Mouse (Mus musculus): ENCODE data around the gene Slc9a9.

The Slc9a9 gene

DNA sequence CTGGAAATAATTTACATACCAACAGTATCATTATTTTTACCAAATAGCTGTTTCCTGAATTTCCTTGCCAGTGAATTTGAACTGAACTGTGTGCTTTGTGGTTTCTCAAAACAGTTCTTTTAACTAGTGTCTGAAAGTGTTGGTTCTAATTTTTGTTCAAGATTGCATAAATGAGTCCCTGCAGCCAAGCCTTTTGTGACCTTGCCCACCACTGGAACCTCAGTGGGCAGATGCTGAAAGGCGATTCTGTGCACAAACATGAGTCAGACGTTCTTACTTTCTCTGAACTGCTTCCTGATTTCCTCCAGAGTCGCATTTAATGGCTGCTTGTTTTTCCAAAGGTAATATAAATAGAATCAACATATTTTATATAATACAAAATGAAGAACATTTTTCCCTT lies 281.0 kb downstream of the Slc9a9 start:
- DNase-seq (ENCODE audit: low spot score) = no peak

DNA sequence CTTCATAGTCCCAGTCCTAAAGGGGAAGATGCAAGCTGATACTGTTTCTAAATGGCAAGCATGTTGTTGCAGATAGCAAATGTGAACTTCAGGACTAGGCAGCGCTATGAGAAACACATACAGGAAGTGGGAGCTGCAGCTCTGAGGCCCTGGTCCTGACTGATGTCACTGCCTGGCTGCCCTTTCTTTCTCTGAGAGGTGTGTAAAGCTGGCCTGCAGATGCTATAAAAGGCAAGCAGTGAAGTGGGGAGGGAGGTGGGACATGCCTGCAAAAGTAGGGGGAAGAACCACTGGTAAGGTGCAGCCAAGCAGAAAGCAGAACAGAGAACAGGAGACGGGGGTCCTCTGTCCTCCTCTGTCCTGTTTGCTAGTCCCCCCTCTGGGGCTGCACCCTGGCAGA lies 285.9 kb downstream of the Slc9a9 start:
- no peak for DNase-seq (ENCODE audit: low spot score)

DNA sequence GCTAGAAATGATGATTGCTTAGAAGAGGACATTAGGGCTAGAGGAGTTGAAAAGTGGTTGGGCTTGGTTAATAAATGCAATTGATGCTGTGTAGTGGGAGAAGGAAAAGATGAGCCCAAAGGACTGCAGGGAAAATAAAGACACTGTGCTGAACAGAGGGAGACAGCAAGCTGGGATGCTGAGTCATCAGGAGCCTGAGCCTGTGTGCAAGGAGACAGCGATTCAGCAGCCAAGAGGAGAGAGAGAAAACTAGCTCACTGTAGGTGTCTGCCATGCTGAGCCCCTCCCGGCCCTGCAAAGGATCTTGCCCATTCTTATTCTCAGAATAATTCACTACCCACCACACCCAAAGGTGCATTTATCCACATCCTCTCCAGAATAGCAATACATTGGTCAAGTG lies 288.7 kb downstream of the Slc9a9 start:
- no peak for DNase-seq (ENCODE audit: low spot score)

DNA sequence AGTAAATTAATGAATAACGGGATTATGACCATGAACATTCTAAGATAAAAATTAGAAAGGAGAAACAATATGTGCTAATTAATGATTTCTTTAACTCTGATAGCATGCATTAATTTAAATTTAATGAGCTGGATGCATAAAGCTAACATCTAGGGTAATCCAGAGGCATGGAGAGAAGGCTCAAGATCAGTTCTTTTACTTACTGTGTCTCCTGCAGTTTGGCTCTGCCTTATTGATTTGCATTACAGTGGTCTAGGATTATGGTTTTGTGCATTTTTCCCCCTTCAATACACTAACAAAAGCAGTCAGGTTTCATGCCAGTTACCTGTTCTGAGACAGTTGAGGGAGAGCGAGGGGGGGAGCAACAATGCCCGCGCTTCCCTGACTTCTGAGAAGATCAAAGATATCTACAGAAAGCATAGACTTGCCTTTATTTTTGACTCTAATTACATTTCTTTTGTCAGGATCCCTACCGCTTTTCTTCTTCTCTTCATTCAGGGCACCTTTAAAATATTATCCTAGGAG lies 298.9 kb downstream of the Slc9a9 start:
- DNase-seq (ENCODE audit: low spot score) = no peak

DNA sequence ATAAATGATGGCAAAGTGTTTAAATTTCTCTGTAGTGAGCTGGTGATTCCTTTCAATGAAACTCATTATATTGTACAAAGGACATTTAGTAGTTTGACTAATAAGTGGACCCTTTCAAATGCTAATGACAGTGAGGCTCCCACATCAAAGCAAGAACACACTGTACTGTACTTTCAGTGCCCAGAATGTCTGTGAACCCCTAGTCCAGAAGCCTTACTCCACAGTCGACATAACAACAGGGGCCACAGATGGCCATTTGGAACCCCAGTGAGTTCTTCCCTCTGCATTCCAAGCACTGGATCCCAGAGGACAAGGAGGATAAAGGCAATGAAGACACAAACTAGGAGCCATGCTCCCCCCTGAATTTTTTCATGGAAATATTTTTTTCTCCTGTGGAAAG lies 299.4 kb downstream of the Slc9a9 start:
- DNase-seq (ENCODE audit: low spot score) = no peak

DNA sequence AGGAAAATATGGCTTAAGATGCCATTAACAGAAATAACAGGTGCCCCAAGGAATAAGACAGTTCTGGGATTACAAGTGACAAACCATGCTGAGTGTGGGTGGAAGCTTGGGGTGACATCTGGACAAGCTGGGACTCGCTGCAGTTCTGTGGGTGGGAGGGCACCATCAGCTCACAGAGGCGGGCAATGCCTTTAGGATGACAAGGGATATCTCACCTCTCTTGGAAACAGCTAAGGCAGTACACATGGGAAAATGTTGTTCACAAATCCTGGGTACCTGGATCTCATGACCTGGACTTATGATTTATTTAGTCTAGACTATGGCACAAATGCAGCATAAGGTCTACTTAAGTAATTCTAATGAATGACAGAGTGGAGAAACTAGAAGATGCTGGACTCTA lies 302.3 kb downstream of the Slc9a9 start:
- no peak for DNase-seq (ENCODE audit: low spot score)

DNA sequence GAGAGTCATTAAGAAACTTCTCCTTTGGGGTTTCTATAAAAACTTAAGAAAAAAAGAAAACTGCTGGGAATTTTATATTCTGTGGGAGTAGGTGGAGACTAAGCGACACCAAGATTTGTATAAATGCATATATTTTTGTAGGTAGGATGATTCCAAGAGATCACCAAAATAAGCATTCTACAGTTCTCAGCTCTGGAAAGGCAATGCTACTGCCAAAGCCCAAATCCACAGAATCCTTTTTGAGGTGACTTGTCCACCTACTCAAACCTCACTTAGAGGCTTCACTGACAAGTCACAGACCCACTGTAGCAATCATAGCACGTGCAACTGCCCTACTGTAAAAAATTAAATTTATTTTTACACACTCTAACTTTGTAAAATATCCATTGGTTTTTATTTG lies 303.0 kb downstream of the Slc9a9 start:
- no peak for DNase-seq (ENCODE audit: low spot score)

DNA sequence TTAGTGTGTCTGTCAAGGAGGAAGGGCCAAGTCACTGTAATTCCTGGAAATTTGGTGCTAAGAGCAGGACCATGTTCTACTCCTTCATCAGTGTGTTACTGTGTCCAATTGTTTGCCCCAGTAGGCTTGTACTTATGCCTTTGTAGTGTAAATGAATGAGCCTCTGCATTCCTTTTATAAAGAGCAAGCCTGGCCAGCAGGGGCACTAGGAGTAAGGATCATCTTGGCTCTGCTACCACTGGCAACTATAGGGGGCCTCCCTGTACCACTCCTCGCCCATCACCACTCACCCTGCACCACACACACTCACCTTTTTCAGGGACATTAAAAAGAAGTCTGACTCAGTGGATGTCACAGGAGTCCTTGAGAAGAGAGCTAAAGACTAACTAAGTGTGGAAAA lies 306.5 kb downstream of the Slc9a9 start:
- no peak for DNase-seq (ENCODE audit: low spot score)

DNA sequence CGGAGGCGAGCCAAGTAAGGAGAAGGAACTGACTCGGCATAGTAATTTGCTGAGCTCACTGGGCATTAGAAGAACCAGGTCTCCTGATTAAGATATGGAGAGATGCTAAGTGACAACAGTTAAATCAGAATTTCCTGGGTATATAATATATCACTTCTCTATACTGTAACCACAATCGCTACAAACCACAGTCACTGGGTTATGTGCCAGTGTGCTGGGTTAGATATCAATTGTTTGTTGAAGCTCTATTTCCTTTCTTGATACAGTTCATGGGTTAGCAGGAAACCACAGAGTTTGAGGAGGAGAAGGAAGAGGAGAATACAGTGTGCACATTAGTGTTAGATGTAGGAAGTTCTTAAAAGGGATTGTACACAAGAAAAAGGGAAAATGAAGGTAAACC lies 323.9 kb downstream of the Slc9a9 start:
- no peak for DNase-seq (ENCODE audit: low spot score)

DNA sequence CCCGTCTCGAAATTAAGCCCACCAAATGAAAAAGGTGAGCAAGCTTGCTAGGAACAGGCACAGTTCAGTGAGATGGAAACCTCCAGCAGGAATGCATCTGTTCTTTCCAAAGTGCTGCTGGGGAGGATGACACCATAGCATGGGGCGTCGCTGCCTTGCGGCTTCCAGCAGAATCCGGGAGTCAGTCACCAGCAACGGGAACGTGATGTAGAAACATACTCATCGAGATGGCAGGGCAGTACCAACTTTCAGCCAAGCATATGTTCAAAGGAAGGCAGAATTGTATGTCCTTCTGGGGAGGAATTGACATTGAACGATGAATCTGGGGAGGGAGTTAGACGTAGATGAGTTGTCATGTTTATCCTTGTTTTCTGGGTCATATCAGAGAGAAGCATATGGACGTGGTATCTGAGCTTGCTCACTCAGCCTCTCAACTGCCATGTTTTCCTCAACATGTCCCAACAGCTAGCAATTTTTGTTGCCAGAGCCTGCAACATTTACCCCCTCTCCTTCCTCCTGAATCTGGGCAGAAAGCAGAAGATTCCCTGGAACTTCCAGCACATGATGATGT lies 350.5 kb downstream of the Slc9a9 start:
- no peak for DNase-seq (ENCODE audit: low spot score)

DNA sequence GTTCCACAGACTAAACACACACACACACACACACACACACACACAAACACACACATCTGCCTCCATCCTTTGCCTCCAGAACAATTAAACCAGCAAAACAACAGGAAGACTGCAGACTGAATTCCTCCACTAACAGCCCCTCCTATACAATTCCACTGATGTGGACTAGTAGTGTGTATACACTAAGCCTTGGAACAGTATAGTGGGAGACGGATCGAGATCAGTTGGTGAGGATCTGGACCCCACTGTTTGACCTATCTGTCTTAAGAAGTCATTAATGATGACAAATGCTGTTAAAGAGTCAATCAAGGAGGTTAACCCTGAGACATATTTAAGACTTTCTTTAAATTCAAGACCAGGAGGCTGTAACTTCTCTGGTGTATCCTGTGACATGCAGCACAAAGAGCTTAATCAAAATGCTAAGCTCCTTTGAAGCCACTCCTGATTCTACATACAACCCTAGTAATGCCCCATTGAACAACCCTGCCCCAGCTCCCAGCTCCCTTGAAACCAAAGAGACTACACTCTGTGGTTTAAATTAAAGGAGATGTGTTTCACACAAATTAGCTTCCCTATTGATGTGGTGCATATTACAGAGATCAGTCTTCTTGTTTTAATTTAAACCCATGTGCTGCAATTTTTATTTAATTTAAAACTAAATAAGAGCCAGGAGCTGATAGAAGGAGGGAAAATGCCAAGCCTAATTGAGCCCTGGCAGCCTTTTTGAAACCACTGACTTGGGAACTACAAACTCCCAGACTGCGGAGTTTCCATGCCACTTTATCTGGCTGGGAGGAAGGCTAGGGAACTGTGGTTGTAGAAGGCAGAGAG lies 364.6 kb downstream of the Slc9a9 start:
- DNase-seq (ENCODE audit: low spot score) = no peak

DNA sequence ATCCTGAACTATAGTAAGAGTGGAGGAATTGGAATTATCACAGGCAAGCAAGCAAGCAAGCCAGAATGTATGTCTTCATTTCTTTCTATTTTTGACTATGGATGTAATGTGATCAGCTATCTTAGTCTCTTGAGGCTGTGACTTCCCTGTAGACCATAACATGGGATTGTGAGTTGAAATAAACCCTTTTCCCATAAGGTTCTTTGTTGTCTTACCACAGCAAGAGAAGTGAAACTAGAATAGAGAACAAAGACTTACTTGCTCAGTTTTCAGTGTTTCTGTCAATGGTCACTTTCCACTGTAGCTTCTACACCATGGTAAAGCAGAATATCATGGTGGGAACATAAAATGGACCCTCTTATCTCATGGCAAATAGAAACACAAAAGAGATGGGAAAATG lies 366.5 kb downstream of the Slc9a9 start:
- DNase-seq (ENCODE audit: low spot score) = no peak

DNA sequence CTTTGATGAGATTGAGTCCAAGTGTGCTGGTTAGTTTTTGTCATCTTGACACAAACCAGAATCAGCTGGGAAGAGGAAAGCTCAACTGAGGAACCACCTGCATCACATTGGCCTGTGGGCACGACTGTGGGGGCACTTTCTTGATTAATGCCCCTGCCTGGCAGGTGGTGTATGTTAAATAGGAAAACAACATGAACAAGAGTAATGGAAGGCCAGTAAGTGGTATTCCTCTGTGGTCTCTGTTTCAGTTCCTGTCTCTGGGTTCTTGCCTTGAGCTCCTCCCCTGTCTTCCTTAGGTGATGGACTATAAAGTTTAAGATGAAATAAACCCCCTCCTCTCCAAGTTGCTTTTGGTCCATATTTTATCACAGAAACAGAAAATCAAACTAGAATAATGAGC lies 372.7 kb downstream of the Slc9a9 start:
- DNase-seq (ENCODE audit: low spot score) = no peak

DNA sequence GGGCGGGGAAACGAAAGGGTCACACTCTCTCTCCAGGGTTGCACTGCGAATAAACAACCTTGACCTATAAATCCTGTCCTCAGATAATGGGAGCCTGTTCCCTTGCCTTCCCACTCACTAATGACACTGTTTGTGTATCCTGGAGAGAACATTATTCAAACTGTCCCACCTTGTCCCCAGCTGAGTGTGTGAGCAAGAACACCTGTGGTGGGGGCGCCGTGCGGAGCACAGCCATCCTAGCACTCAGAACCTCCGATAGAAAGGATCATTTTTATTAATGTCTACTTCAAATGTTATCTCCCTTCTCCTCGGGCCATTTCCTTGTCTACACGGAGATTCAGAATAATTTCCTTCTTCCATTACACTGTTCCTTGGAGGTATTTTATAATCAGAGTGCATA lies 382.5 kb downstream of the Slc9a9 start:
- no peak for DNase-seq (ENCODE audit: low spot score)

DNA sequence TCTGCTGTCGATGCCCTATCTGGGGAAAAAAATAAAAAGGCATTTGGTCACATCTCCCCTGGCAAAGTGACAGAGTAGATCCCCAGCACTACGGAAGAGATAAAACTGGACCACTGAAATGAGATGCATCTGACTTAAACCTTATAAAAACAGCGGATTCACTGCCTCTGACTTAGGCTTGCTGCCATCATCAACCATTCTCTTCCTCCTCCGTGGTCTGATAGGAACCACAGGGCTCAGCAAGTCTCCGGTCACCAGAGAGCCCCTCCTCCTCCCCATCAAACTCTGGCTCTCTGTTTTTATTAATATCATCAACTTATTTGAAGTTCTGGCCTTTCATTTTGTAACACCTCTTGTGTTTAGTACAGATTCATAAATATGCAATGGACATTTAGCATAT lies 383.5 kb downstream of the Slc9a9 start:
- no peak for DNase-seq (ENCODE audit: low spot score)

DNA sequence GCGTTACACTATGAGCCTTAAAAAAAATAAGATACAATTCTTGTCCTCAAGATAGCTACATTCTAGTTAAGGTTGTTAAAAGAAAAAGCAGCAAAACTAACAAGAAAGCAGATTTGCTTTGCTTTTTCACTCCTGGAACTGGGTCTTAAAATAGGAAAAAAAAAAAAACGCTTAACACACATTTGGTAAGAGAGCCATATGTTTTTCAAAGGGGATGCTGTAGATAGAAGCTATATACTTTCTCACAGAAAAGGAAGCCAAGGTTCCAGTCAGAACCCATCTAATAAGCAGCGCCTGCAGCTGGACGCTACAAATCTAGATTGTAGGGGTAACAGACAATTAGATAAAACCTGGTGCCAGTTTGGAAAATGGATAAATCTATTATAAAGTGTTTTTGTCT lies 386.1 kb downstream of the Slc9a9 start:
- no peak for DNase-seq (ENCODE audit: low spot score)

DNA sequence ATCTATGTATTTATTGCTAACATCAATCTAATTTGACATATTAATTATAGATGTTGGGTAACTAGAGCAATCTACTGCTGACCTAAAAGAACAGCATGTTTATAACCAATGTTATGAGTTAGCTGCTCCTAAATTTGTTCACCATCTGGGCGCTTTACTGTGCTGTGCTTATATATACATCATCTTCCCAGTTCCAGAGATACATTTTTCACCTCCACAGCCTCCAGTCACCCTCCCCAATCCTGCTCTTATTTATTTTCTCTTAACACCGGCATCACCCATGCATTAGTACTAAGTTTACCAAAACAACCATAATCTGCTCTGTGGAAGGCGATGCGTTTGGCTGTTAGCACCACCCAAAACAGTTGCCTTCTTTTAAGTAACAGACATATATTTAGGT lies 391.0 kb downstream of the Slc9a9 start:
- DNase-seq (ENCODE audit: low spot score) = no peak

DNA sequence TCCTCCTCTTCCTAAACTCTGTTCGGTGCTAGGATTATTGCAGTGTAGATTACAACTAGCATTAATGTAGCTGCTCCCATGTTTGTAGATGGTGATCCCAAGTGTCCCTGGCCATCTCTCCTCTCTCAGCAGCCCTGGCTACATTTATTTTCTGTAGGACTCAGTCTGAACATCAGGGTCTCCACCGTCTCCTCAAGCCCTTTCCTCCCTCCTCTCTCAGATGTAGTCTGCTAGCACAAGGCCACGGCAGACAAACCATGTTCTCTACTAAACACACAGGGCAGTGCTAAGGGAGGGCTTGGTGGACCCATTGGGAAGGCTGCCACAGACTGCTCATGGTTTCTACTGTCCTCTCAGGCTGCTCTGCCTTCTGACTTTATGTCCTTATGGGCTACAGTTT lies 397.3 kb downstream of the Slc9a9 start:
- DNase-seq (ENCODE audit: low spot score) = no peak

DNA sequence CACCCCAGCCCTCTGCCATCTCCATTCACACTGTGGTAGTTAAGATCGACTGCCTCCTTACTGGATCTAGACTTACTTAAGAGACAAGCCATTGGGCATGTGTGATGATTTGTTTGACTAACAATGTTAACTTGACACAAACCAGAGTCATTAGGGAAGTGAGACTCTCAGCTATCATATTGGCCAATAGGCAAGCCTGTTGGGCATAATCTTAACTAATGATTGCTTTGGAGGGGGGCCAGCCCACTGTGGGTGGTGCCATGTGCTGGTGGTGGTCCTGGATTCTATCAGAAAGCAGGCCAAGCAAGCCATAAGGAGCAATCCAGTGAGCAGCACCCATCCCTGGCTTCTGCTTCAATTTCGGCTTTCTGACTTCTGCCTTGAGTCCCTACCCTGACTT lies 398.8 kb downstream of the Slc9a9 start:
- no peak for DNase-seq (ENCODE audit: low spot score)

DNA sequence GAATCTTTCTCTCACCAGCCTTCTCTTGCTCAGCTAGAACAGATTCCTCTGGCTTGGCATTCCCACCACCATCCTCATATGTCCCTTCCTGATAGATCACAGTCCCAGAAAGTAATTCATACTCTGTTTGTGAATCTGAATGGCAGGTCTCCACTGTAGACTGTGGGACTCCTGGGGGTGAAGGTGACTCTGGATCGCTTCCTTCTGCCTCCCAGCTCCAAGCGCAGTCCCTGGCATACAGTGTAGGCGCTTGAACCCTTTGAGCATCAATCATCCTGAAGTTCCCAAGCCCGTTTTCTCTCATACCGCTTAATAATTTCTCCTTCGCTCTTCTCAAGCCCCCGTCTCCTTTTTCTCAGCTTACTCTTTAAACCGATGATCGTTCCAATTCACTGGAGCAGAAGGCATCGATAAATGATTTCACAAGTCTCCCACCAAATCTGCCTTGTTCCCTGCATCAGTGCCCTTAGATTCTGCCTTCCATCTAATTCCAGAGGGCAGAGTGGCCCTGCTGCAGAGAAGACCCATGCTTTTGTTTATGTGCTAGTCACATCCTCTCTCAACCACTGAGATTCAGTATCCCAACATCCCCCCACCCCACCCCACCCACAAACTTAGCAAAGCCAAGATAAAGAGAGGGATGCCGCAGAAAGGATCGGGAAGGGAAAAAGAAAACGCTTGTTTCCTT lies 401.3 kb downstream of the Slc9a9 start:
- no peak for DNase-seq (ENCODE audit: low spot score)

DNA sequence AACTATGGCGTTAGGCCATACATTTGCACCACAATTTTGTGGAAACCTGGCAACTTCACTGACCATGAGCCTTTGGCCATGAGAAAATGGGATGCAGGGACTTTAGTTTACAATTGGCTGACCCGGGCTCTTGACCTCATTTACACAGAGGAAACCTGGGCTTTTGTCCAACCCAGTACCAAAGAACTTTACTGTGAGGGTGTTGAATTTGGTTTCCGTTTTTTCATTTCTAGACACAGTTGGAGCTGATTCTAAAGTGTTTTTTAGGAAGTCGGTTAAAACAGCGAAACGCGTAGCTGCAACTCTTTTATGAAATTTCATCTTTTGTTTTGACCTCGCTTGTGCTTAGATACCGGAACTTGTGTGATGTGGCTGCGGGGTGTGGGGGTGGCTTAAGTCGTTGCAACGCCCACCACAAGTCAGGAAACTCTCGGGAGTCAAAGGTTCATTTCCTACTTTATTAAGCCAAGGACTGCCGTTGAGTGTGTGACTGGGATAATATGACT lies 402.8 kb downstream of the Slc9a9 start:
- DNase-seq (ENCODE audit: low spot score) = no peak

DNA sequence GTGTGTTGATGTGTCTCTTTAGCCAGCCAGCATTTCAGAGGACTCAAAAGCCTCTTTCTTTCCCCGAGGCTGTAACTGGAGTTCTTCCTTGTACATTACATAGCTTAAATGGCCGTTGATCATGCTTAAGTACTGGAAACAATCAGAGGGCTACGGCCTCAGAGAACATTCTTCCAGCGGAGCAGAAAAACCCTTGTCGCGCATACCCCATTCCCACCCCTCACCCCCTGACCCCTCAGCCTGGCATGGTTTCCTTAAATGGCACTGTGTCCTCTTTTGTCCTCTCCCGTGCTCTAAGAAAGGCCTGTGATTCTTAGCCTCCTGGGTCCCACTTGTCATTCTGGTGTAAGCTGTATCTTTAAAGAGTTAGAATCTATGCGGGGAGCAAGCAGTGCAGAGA lies 404.0 kb downstream of the Slc9a9 start:
- no peak for DNase-seq (ENCODE audit: low spot score)

DNA sequence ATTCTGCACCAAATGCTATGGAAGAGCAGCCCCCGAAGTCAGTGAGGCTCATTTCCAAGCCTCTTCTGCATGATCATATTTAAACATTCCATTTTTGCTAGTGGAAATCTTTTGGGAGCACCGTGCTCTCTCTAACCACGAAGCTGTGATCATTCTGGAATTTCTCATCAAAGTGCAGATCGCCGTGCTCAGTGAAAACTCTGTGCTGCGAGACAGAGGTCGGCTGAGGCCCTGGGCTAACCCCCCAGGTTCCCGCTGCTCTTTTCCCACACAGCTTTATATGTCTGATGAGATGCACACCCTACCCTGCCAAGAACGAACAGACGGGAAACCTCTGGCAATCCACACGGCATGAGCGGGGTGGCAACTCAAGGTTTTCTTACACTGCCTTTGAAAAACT lies 406.1 kb downstream of the Slc9a9 start:
- no peak for DNase-seq (ENCODE audit: low spot score)
